Mouse (Mus musculus) liver, embryonic 14 days (tissue): Measurements from ENCODE around the gene Mrnip. TPM values are rescaled to one million over a fixed set of nuclear protein-coding genes. Genes with fewer than 3 reads are reported as not detected.

ENCODE experiments used
- polyA plus RNA-seq: library from polyadenylated mRNA; depleted of rRNA; stranded (reverse); fragments of >200 nt; gene quantifications from 2 replicates; pipeline ENCODE4 v1.2.3, GENCODE M21; 2012; rRNA removed

The Mrnip gene
- polyA plus RNA-seq: 7.1 and 7.2 TPM in 2 replicates

DNA sequence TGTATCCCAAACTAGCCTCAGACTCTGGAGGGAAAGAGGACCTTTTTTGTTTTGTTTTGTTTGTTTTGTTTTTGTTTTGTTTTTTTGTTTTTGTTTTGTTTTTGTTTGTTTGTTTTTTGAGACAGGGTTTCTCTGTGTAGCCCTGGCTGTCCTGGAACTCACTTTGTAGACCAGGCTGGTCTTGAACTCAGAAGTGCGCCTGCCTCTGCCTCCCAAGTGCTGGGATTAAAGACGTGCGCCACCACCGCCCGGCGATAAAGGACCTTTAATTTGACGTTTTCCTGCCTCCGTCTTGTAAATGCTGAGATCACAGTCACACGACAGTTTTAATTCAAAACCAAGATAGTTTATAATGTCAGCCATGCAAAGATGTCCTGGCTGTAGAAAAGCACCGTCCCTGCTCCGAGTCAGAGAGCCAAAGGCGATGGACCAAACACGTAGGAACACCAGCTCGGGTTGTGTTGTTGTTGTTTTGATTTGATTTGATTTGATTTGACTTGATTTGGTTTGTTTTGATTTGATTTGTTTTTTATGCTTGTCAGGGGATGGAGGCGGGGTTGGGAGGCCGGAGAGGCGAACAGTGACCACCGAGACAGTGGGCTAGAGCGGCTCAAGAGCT lies at the start of gene Mrnip:
Mrnip (plus strand) TSS at position 334 of the 619 bp plus-strand sequence.

DNA sequence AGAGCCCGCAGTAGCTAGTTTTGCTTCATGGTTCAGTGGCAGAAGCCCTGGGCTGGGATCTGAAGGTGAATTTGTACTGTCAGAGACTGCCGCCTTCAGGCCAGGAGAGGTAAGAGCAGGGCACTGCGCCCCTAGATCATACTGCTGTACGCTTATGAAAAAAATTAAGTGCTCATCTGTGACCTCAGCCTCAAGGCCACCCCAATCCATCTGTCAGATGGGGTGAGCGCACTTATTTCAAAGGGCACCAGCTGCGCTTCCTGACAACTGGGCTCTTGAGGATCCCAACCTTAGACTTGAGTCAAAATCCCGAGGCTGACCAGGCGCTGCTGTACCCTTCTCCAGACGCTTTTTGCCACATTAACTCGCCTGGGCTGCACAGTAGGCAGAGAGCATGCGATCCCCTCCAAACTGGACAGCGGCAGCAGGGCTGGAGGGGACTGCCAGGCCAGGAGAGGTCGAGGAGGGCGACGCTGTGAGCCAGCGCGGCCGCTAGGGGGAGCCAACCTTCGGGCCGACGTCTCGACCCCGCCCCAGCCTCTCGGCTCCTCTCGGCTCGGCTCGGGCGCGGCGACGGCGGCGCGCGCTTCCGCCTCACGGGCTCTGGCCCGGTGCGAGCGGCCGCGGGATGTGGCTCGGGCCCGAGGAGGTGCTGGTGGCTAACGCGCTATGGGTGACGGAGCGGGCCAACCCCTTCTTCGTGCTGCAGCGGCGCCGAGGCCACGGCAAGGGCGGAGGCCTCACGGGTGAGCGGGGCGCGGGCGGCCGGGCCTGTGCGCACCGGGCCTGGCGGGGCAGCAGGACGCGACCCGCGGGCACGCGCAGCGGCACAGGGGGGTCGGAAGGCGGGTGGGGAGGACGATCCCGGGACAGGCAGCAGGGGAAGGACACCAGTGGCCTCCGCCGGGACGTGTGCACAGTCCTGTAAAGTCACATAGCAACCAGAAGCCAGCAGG lies 43.2 kb upstream of the Mrnip start, which contains the start of gene Tbc1d9b:
Tbc1d9b (plus strand) TSS at position 586 of the 956 bp plus-strand sequence.

DNA sequence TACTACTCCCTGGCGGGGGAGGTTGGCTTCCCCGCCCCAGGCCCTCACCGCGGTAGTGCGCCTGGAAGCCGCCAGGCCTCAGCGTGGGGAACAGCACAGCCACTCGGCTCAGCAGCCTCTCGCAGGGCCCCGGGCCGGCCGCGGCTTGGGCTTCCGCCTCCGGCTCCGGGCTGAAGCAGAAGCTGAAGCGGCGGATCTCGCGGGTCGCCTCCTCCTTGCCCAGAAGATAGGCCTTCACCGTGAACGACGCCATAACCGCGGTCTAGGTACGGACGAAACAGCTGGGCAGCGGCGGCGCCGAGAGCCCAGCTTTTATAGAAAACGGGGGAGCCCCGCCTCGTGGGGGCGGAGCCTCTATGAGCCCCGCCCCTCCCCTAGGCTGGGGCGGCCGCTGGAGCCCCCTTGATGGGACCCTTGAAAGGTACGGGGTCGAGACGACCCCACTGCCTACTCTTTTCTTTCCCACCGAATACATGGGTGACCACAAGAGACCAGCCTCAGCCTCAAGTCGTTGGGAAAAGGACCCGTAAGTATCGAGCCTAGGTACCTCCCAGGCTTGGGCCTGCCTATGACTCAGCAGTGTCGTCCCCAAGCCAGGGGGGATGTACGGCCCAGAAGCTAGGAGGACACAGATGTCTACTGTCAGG lies 36.4 kb downstream of the Mrnip start, which contains the start of the genes Sqstm1 and Mgat4b:
Sqstm1 (minus strand) TSS at position 323 of the 647 bp plus-strand sequence.
Mgat4b (plus strand) TSS at position 386 of the 647 bp plus-strand sequence.

DNA sequence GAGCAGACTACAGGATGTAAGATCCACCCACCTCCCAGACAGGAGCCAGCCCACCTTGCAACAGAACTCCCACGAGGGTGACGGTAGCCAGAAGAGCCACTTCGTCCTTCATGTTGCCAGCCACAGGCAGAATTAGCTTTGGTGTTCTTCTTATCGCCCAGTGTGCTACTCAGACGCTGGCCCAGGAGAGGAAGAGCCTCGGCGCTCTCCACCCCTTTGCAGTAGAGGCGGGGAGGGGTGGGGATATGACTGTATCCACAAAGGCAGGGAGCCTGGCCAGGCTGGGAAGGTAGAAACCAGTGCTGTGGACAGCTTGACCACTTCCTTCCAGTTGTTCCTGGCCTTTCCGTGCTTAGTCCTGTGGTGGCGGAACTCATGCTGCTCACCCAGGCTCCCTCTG lies 64.1 kb downstream of the Mrnip start, which contains the start of gene Ltc4s:
Ltc4s (minus strand) TSS at position 293 of the 400 bp plus-strand sequence.

Other genes starting within 250 kb of the Mrnip start
- 16.8 and 19.6 TPM in 2 replicates for gene Rnf130, start 149.1 kb upstream of the Mrnip start, polyA plus RNA-seq
- gene Tbc1d9b, start 43.0 kb upstream of the Mrnip start, polyA plus RNA-seq: 7.5 and 8.8 TPM in 2 replicates
- 42.7 and 48.6 TPM in 2 replicates for gene Sqstm1, start 36.4 kb downstream of the Mrnip start, polyA plus RNA-seq
- 12.2 and 14.7 TPM in 2 replicates for gene Mgat4b, start 36.4 kb downstream of the Mrnip start, polyA plus RNA-seq
- 0.79 and 0.85 TPM in 2 replicates for gene Ltc4s, start 64.2 kb downstream of the Mrnip start, polyA plus RNA-seq
- gene Maml1, start 117.9 kb downstream of the Mrnip start, polyA plus RNA-seq: 2.9 and 3.5 TPM in 2 replicates
- 121 and 131 TPM in 2 replicates for gene Canx, start 151.2 kb downstream of the Mrnip start, polyA plus RNA-seq
- gene Cby3, start 180.0 kb downstream of the Mrnip start, polyA plus RNA-seq: 0.06 and 0.07 TPM in 2 replicates
- gene Hnrnph1, start 202.5 kb downstream of the Mrnip start, polyA plus RNA-seq: 208 and 229 TPM in 2 replicates